18 mouse cellular contexts compared by ENCODE assay signal in genomic region chr16:32535157-32535751, GRCm38 (mm10). TPM values are rescaled to one million over a fixed set of nuclear protein-coding genes. Genes with fewer than 3 reads are reported as not detected.
DNase-seq lines count a peak whose midpoint lies in the region; ATAC-seq lines count a peak whose summit lies in the region.
"Had no signal": no experiment of that assay in that cellular context is flagged by ENCODE, and none has a peak within 500 bp of the region (broad histone marks: within the 10 kb centered on the region; RNA-seq: fewer than 3 reads in every experiment).

No protein-coding gene starts in this region.

- H3K27ac ChIP-seq in liver, embryonic 13.5 days, result peak overlapping the region; percentile 3; the same call in 1 of the 2 replicates
- no peak overlapping the region for H3K27ac ChIP-seq in liver, embryonic 11.5 days (ENCODE audit: low read depth, low read length)
- H3K27ac ChIP-seq: forebrain, embryonic 12.5 days; midbrain, embryonic 15.5 days had no signal

- H3K4me3 ChIP-seq in liver, embryonic 13.5 days (replicated peaks), result no peak overlapping the region
- no peak overlapping the region for H3K4me3 ChIP-seq in liver, embryonic 11.5 days (ENCODE audit: low read depth, low read length)
- H3K4me3 ChIP-seq: forebrain, embryonic 12.5 days; midbrain, embryonic 15.5 days had no signal

- peak overlapping the region; percentile 39; the same call in 1 of the 2 replicates for H3K9ac ChIP-seq in liver, embryonic 13.5 days
- H3K9ac ChIP-seq in liver, embryonic 11.5 days (ENCODE audit: low read depth, low read length), result no peak overlapping the region
- H3K9ac ChIP-seq: forebrain, embryonic 12.5 days; midbrain, embryonic 15.5 days had no signal

- intact Hi-C loops in heart, postnatal 14 days (cut with DNase I), result no loop called here

- peak; percentile 57 for DNase-seq in adrenal gland, postnatal 14 days
- no peak for DNase-seq in adrenal gland, adult 18-20 months (ENCODE audit: low spot score in 2 of 2)
- DNase-seq in liver, embryonic 13.5 days, result no peak
- no peak for DNase-seq in liver, embryonic 11.5 days (ENCODE audit: low spot score)
- peak; percentile 36 to 43 for DNase-seq in heart, adult 18-20 months
- DNase-seq in heart, postnatal 14 days, result peak; percentile 17 to 38
- DNase-seq in left cerebral cortex, adult 18-20 months (ENCODE audit: low spot score in 2 of 2), result no peak
- no peak for DNase-seq in Muller cell, postnatal 12 days (ENCODE audit: inconsistent ontology term)
- DNase-seq: kidney, adult 9 months; layer of hippocampus, postnatal 36 days had no signal

- H3K36me3 ChIP-seq in liver, embryonic 13.5 days, result no peaks in the 10 kb centered on the region
- H3K36me3 ChIP-seq in liver, embryonic 11.5 days (ENCODE audit: control insufficient read depth, insufficient read depth, low read length), result no peaks in the 10 kb centered on the region
- H3K36me3 ChIP-seq: forebrain, embryonic 12.5 days; midbrain, embryonic 15.5 days had no signal

- ATAC-seq in liver, embryonic 13.5 days (ENCODE audit: low read depth), result no peak
- ATAC-seq in liver, embryonic 11.5 days (replicated peaks; ENCODE audit: low FRiP score), result no peak
- ATAC-seq: activated CD4-positive, CD25-positive, alpha-beta regulatory T cell, adult 4 months; midbrain, embryonic 15.5 days had no signal

- peaks cover 67% of the 10 kb centered on the region for H3K4me1 ChIP-seq in liver, embryonic 13.5 days (replicated peaks)
- H3K4me1 ChIP-seq in liver, embryonic 11.5 days (replicated peaks; ENCODE audit: control insufficient read depth, insufficient read depth, low read length), result peaks cover 16% of the 10 kb centered on the region

- no peak overlapping the region for H3K4me2 ChIP-seq in liver, embryonic 13.5 days
- H3K4me2 ChIP-seq in liver, embryonic 11.5 days, result no peak overlapping the region
- H3K4me2 ChIP-seq: forebrain, embryonic 12.5 days; midbrain, embryonic 15.5 days had no signal

- 0 out of 2 replicates have a peak, but pooled peaks cover 4% of the 10 kb centered on the region for H3K9me3 ChIP-seq in liver, embryonic 13.5 days (replicated peaks)
- no peaks in the 10 kb centered on the region; the same call in 1 of the 2 replicates for H3K9me3 ChIP-seq in liver, embryonic 11.5 days (ENCODE audit: control insufficient read depth, low read length)
- H3K9me3 ChIP-seq: forebrain, embryonic 12.5 days; midbrain, embryonic 15.5 days had no signal

- 49% methylated on average over 5 of the region's 5 CpGs for WGBS in liver, embryonic 13.5 days (ENCODE audit: insufficient replicate concordance)
- WGBS in liver, embryonic 11.5 days, result 44% methylated on average over 5 of the region's 5 CpGs

- H3K27me3 ChIP-seq in liver, embryonic 13.5 days, result peaks cover 6% of the 10 kb centered on the region; the same call in 1 of the 2 replicates
- H3K27me3 ChIP-seq in liver, embryonic 11.5 days (replicated peaks; ENCODE audit: control insufficient read depth, insufficient read depth, low read length), result no peaks in the 10 kb centered on the region
- H3K27me3 ChIP-seq: forebrain, embryonic 12.5 days; midbrain, embryonic 15.5 days had no signal

RNA-seq across cellular contexts. Expression of gene Zdhhc19, which starts 39.2 kb away (rescaled TPM):
- not detected in 2 replicates for total RNA-seq in adrenal gland, postnatal 14 days (2021)
- not detected for total RNA-seq in adrenal gland, adult 18-20 months (2021)
- not detected in 2 replicates for polyA plus RNA-seq in liver, embryonic 13.5 days (2015; fragmentation: Nextera tagmentation; extraction: Ambion mirVana)
- not detected in 2 replicates for polyA plus RNA-seq in liver, embryonic 11.5 days (2014; fragmentation: Nextera tagmentation; extraction: Ambion mirVana)
- total RNA-seq in heart, adult 18-20 months (2021), result not detected
- total RNA-seq in heart, postnatal 14 days (2021), result not detected
- total RNA-seq in left cerebral cortex, adult 18-20 months (2021), result not detected
- total RNA-seq: ES-E14; heart, postnatal 36 days; layer of hippocampus, postnatal 36 days; liver, adult 2 months had no signal
- polyA plus RNA-seq: activated CD4-positive, CD25-positive, alpha-beta regulatory T cell, adult 4 months; cortical plate, adult 2 months; forebrain, embryonic 12.5 days; liver, adult 2 months; midbrain, embryonic 15.5 days; thymus, postnatal 0 days had no signal

RNA-seq across cellular contexts. Expression of gene Slc51a, which starts 47.6 kb away (rescaled TPM):
- not detected in 2 replicates for total RNA-seq in adrenal gland, postnatal 14 days (2021)
- not detected for total RNA-seq in adrenal gland, adult 18-20 months (2021)
- polyA plus RNA-seq in liver, embryonic 13.5 days (2015; fragmentation: Nextera tagmentation; extraction: Ambion mirVana), result 0.65 and 0.71 TPM in 2 replicates
- 1.3 TPM in 2 replicates for polyA plus RNA-seq in liver, embryonic 11.5 days (2014; fragmentation: Nextera tagmentation; extraction: Ambion mirVana)
- total RNA-seq in heart, adult 18-20 months (2021), result under 1 TPM; 0.32 to 0.85 TPM
- 1 to 10 TPM; 2.3 TPM for total RNA-seq in heart, postnatal 14 days (2021)
- total RNA-seq in left cerebral cortex, adult 18-20 months (2021), result not detected
- total RNA-seq: layer of hippocampus, postnatal 36 days; liver, adult 2 months had no signal
- polyA plus RNA-seq: activated CD4-positive, CD25-positive, alpha-beta regulatory T cell, adult 4 months had no signal

Comparison
In these comparisons a context has a peak if more than half of its experiments do, and no peak if none do; other contexts are left out.
1. DNase-seq: peak in adrenal gland, postnatal 14 days (single experiment), heart, adult 18-20 months (2 of 2) and heart, postnatal 14 days (2 of 2); none in adrenal gland, adult 18-20 months (0 of 2), liver, embryonic 13.5 days (single experiment), liver, embryonic 11.5 days (single experiment), left cerebral cortex, adult 18-20 months (0 of 2) and Muller cell, postnatal 12 days (single experiment).